Mouse (Mus musculus): Measurements from ENCODE around the gene Galnt18.

DNA sequence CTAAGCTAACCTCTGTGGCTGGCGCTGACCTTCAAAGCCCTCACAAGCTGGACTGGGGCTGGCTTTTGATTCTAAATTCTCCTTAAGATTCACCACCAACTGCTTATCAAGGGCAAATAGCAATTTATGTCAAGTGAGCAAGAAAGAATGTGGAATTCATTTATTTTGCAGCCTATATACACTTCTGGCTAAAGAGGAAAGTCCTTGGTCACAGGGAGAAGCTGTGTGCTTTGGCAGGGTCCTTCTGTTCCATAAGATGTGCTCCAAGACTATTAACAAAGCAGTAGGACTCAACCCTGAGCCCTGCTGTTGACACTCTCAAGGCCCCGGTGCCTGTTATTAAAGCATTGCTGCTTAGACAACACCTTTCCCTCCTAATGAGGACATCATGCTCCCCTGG is 7.4 kb downstream of the Galnt18 start:
- TF ChIP-seq EP300 (optimal IDR thresholded peaks at IDR 0.05) (no peak), CTCF (IDR thresholded peaks at IDR 0.05; ENCODE audit: low read depth) (no peak)
